Mouse (Mus musculus) bone marrow macrophage, adult 2 months (primary cell): ENCODE measurements around the gene Tmprss6.

Source experiments
- CTCF ChIP-seq: IDR thresholded peaks from 2 replicates; pipeline ENCODE4 v1.5.1; 2012; ENCODE audit warnings: low read depth, mild to moderate bottlenecking, low read length, moderate library complexity
- POLR2A ChIP-seq: IDR thresholded peaks from 2 replicates; pipeline ENCODE4 v1.6.1; 2012; ENCODE audit warnings: mild to moderate bottlenecking, low read depth, low read length, borderline replicate concordance

- TF ChIP-seq POLR2A (no peak), CTCF (no peak)
These were observed 11.2 kb downstream of the Tmprss6 start for GRCm38 (mm10) chr15:78457193-78457592.
